Mouse (Mus musculus) kidney, postnatal 0 days (tissue): Measurements from ENCODE around the gene Hsd3b5. TPM values are rescaled to one million over a fixed set of nuclear protein-coding genes. Genes with fewer than 3 reads are reported as not detected.
"Not testable (repeated sequence)": the region's sequence is repeated elsewhere in the genome, so short reads cannot be mapped to it uniquely, and the experiment has no call there.

ENCODE experiments used
- ATAC-seq: fragments of 200-750 bp; cut with Nextera tagmentation; replicated peaks from 2 replicates; pipeline ENCODE4 v1.8.0; 2017; ENCODE audit warnings: low read depth, moderate number of reproducible peaks, moderate TSS enrichment, moderate library complexity; ENCODE audit not compliant: low FRiP score
- DNase-seq: peaks from one replicate; pipeline ENCODE4 v3.0.0-alpha.2; 2016; ENCODE audit warnings: low spot score
- H3K27ac ChIP-seq: fragments of 300-500 bp; sonication (generic); 2 replicates; pipeline ENCODE4 v1.5.1; 2014; ENCODE audit warnings: mild to moderate bottlenecking
- H3K27me3 ChIP-seq: fragments of 300-500 bp; sonication (generic); 2 replicates; pipeline ENCODE4 v1.6.1; 2014; ENCODE audit warnings: low read length, mixed read lengths; ENCODE audit not compliant: insufficient read depth
- H3K36me3 ChIP-seq: fragments of 300-500 bp; sonication (generic); 2 replicates; pipeline ENCODE4 v1.6.1; 2014; ENCODE audit warnings: low read length, mixed read lengths; ENCODE audit not compliant: insufficient read depth
- H3K4me1 ChIP-seq: fragments of 300-500 bp; sonication (generic); replicated peaks from 2 replicates; pipeline ENCODE4 v1.6.1; 2014; ENCODE audit warnings: antibody characterized with exemption, low read length, mixed read lengths; ENCODE audit not compliant: insufficient read depth
- H3K4me2 ChIP-seq: fragments of 300-500 bp; sonication (generic); 2 replicates; pipeline ENCODE4 v1.6.1; 2014; ENCODE audit warnings: mild to moderate bottlenecking, low read length, moderate library complexity, mixed read lengths
- H3K4me3 ChIP-seq: fragments of 300-500 bp; sonication (generic); replicated peaks from 2 replicates; pipeline ENCODE4 v1.5.1; 2014; ENCODE audit warnings: low read depth, low read length
- H3K9ac ChIP-seq: fragments of 300-500 bp; sonication (generic); 2 replicates; pipeline ENCODE4 v1.6.1; 2014; ENCODE audit warnings: low read depth, low read length
- H3K9me3 ChIP-seq: fragments of 300-500 bp; sonication (generic); replicated peaks from 2 replicates; pipeline ENCODE4 v1.6.1; 2016; ENCODE audit warnings: low read length, inconsistent platforms, mixed read lengths
- CTCF ChIP-seq: IDR thresholded peaks from 2 replicates; pipeline ENCODE4 v1.5.1; 2016; ENCODE audit warnings: antibody characterized with exemption, low read depth, mild to moderate bottlenecking, moderate library complexity
- WGBS: fragments of 180-500 bp; shearing (Covaris S2); extraction: QIAGEN DNeasy Blood & Tissue Kit; methylation state at CpG from one replicate; pipeline ENCODE4 v1.1.7; 2014; 5-methylcytosine and 5-hydroxymethylcytosine counted together
- polyA plus RNA-seq: library from polyadenylated mRNA; unstranded; fragments of >200 nt; fragmentation: Nextera tagmentation; extraction: Ambion mirVana; gene quantifications from 2 replicates; pipeline ENCODE4 v1.2.1, GENCODE M21; 2015

The Hsd3b5 gene
- polyA plus RNA-seq, 1 experiment from 2014 or later = 0.38 TPM

- no peaks in the 10 kb centered on the region for H3K27me3 ChIP-seq
- H3K36me3 ChIP-seq = no peaks in the 10 kb centered on the region
- no peak within 1 kb of the TSS for H3K4me2 ChIP-seq
- no peak within 1 kb of the TSS for H3K9ac ChIP-seq
- no peak for TF ChIP-seq CTCF
- H3K4me1 ChIP-seq = no peaks in the 10 kb centered on the region
- ATAC-seq = no peak
- no peak within 1 kb of the TSS for H3K27ac ChIP-seq
- no peak for DNase-seq
- H3K4me3 ChIP-seq = no peak within 1 kb of the TSS
- no peaks in the 10 kb centered on the region for H3K9me3 ChIP-seq
These were observed 41.3 kb downstream of the Hsd3b5 start, which contains the start of gene Gm10681 for GRCm38 (mm10) chr3:98588707-98589106. TSS of gene Gm10681 (minus strand) at chr3:98588807.

DNA sequence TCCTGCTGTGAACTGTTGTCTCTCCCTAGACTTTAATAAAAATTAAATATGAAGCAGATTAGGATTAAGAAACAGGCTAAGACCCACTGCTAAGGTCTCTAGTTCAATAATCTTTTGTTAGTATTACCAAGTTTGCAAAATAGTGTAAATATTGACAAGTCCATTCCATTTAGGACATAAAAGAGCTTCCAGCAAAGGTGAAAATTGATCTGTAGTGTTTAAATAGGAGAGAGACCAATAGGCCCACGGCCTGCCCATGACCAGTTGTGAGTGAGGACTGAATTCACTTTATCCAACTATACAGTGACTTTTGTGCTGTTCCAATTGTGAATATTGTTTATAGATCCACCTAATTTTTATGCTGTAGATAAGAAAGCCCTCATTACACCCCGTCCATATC, 42.3 kb downstream of the Hsd3b5 start:
- no peak overlapping the region for H3K4me2 ChIP-seq
- ATAC-seq (no peak), DNase-seq (no peak)
- no peaks in the 10 kb centered on the region for H3K9me3 ChIP-seq
- WGBS = 94% methylated on average over 2 of the region's 2 CpGs
- H3K4me3 ChIP-seq = no peak overlapping the region
- H3K27ac ChIP-seq = no peak overlapping the region
- no peaks in the 10 kb centered on the region for H3K4me1 ChIP-seq
- no peaks in the 10 kb centered on the region for H3K36me3 ChIP-seq
- H3K9ac ChIP-seq = no peak overlapping the region
- no peak for TF ChIP-seq CTCF
- no peaks in the 10 kb centered on the region for H3K27me3 ChIP-seq

DNA sequence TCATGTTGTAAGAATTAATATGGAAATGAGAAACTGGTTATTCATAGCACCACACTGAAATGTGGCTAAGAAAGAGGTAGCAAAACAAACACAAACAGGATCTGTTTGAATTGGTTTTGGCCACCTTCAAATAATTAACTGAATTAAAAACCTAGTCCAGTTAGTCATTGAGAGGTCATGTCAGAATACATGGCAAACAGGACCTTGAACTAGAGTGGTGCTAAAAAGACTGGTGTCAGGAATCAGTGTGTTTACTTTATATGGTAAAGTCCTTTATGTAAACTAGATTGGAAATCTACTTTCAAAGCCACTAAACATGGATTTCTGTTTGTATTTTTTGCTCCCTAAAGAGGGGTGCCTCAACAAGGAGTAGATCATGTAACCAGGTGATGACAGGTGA, 47.4 kb downstream of the Hsd3b5 start:
- not testable (repeated sequence) for H3K9ac ChIP-seq, H3K36me3 ChIP-seq, H3K4me3 ChIP-seq, H3K27ac ChIP-seq, H3K9me3 ChIP-seq, H3K27me3 ChIP-seq, H3K4me2 ChIP-seq, DNase-seq, H3K4me1 ChIP-seq
- peak; percentile 71; the same call in 1 of the 2 replicates for ATAC-seq

GRCm38 (mm10) chr3:98582202-98582601, 47.9 kb downstream of the Hsd3b5 start:
- no CpG with 5 or more reads among the region's 1 CpGs for WGBS
- H3K27ac ChIP-seq, DNase-seq: not testable (repeated sequence)

GRCm38 (mm10) chr3:98581024-98581423, 49.0 kb downstream of the Hsd3b5 start:
- H3K36me3 ChIP-seq, H3K4me3 ChIP-seq, H3K27me3 ChIP-seq, H3K4me1 ChIP-seq, H3K27ac ChIP-seq, DNase-seq, ATAC-seq, H3K9me3 ChIP-seq, H3K9ac ChIP-seq, H3K4me2 ChIP-seq: not testable (repeated sequence)
- no CpG with 5 or more reads among the region's 1 CpGs for whole genome bisulfite sequencing

More at GRCm38 (mm10) chr3:98582202-98582601, 47.9 kb downstream of the Hsd3b5 start:
- not testable (repeated sequence) for H3K4me2 ChIP-seq, H3K4me3 ChIP-seq, H3K9ac ChIP-seq, H3K9me3 ChIP-seq, H3K4me1 ChIP-seq, H3K27me3 ChIP-seq, H3K36me3 ChIP-seq
- 0 out of 2 replicates have a peak, but pooled peaks have one; percentile 29 for ATAC-seq

Other genes starting within 250 kb of the Hsd3b5 start
- 19.0 and 19.6 TPM in 2 replicates for gene Zfp697, start 247.8 kb downstream of the Hsd3b5 start, polyA plus RNA-seq
- gene Gm4450, start 173.1 kb downstream of the Hsd3b5 start, polyA plus RNA-seq = 83.6 and 90.6 TPM in 2 replicates
- 128 and 142 TPM in 2 replicates for gene Hsd3b4, start 119.7 kb downstream of the Hsd3b5 start, polyA plus RNA-seq
- 199 and 226 TPM in 2 replicates for gene Gm10681, start 41.4 kb downstream of the Hsd3b5 start, polyA plus RNA-seq
- 0.55 and 0.66 TPM in 2 replicates for gene Hsd3b2, start 94.3 kb upstream of the Hsd3b5 start, polyA plus RNA-seq
- gene Hsd3b3, start 132.9 kb upstream of the Hsd3b5 start, polyA plus RNA-seq = 2.3 and 2.6 TPM in 2 replicates
- gene Hsd3b6, start 184.2 kb upstream of the Hsd3b5 start, polyA plus RNA-seq = 14.8 and 15.8 TPM in 2 replicates
- gene Hsd3b1, start 229.5 kb upstream of the Hsd3b5 start, polyA plus RNA-seq = 0.20 and 0.32 TPM in 2 replicates